Mouse (Mus musculus): ENCODE measurements around the gene Glis1. TPM values are rescaled to one million over a fixed set of nuclear protein-coding genes. Genes with fewer than 3 reads are reported as not detected.

The Glis1 gene
- polyA plus RNA-seq, 1 experiment from 2014 or later = 1.1 TPM

DNA sequence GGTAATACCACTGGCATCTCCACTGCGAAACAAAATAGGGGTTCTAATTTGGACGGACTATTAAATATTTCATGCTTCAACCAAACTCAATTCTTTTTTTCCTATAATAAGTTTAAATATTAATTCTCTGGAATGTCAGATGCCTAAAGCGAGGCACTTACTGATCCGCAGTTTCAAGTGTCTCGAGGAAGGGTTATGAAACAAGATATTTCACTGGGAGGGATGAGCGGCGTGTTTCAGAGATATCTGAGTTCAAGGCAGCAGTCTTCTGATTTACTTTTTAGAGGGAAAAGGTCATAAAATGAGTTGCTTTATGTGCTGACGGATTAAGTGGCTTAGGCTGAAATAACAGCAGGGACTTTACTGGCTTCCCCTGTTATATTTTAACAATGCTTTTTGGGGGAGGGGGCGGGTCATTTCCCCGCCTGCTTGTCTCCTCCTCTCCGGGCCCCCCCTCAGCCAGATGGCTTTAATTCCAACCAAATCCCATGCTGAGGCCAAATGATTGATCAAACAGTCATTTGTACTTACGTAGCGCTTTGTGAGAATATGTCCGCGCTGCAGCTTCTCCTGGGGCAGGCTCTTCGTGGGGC, 8.6 kb downstream of the Glis1 start:
- ATAC-seq = no peak
- Histone ChIP-seq H3K4me1 (replicated peaks; ENCODE audit: control insufficient read depth, insufficient read depth, low read length) (peaks cover 2% of the 10 kb centered on the region; the same call in 1 of the 2 replicates), H3K27me3 (replicated peaks; ENCODE audit: control insufficient read depth, insufficient read depth, low read length) (peaks cover 11% of the 10 kb centered on the region), H3K36me3 (ENCODE audit: control insufficient read depth, insufficient read depth) (no peaks in the 10 kb centered on the region), H3K27ac (ENCODE audit: low read length) (no peak overlapping the region), H3K9me3 (ENCODE audit: control insufficient read depth, low read length) (no peaks in the 10 kb centered on the region), H3K4me3 (replicated peaks; ENCODE audit: low read length) (no peak overlapping the region), H3K4me2 (ENCODE audit: low read length) (no peak overlapping the region), H3K9ac (replicated peaks; ENCODE audit: low read depth, low read length) (no peak overlapping the region)
- 43% methylated on average over 16 of the region's 16 CpGs for WGBS

- Histone ChIP-seq H3K27ac (ENCODE audit: low read length) (no peak overlapping the region), H3K9ac (replicated peaks; ENCODE audit: low read depth, low read length) (no peak overlapping the region), H3K4me1 (replicated peaks; ENCODE audit: control insufficient read depth, insufficient read depth, low read length) (peaks cover 2% of the 10 kb centered on the region; the same call in 1 of the 2 replicates), H3K4me2 (ENCODE audit: low read length) (no peak overlapping the region), H3K4me3 (replicated peaks; ENCODE audit: low read length) (no peak overlapping the region), H3K36me3 (ENCODE audit: control insufficient read depth, insufficient read depth) (no peaks in the 10 kb centered on the region), H3K9me3 (ENCODE audit: control insufficient read depth, low read length) (no peaks in the 10 kb centered on the region), H3K27me3 (replicated peaks; ENCODE audit: control insufficient read depth, insufficient read depth, low read length) (peaks cover 9% of the 10 kb centered on the region)
- 45% methylated on average over 11 of the region's 11 CpGs for WGBS
- ATAC-seq = no peak
These were observed 9.2 kb downstream of the Glis1 start for GRCm38 (mm10) chr4:107443621-107444020.

DNA sequence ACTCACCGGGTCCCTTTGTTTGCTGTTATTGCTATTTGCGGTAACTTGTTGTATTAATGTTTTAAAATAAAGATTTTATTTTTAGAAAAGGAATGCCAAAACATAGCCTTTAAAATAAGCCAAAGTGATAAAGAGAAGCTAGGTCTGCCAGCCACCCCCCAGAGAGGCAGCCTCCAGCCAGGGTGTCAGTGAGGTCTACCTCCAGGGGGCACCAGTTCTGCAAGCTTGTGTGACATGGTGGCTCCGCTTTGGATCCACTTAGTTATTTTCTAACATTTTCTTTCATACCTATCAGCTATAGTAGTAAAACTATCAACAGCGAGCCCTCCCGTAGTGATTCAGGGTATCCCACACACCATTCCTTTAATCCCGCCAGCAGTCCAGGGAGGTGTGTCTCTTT, 14.1 kb downstream of the Glis1 start:
- Histone ChIP-seq H3K36me3 (ENCODE audit: control insufficient read depth, insufficient read depth) (no peaks in the 10 kb centered on the region), H3K4me1 (replicated peaks; ENCODE audit: control insufficient read depth, insufficient read depth, low read length) (no peaks in the 10 kb centered on the region), H3K9me3 (ENCODE audit: control insufficient read depth, low read length) (no peaks in the 10 kb centered on the region), H3K4me3 (replicated peaks; ENCODE audit: low read length) (no peak overlapping the region), H3K27me3 (replicated peaks; ENCODE audit: control insufficient read depth, insufficient read depth, low read length) (no peaks in the 10 kb centered on the region), H3K4me2 (ENCODE audit: low read length) (no peak overlapping the region), H3K9ac (replicated peaks; ENCODE audit: low read depth, low read length) (no peak overlapping the region), H3K27ac (ENCODE audit: low read length) (no peak overlapping the region)
- WGBS = 84% methylated on average over 6 of the region's 6 CpGs
- ATAC-seq = no peak

GRCm38 (mm10) chr4:107449519-107449918, 15.1 kb downstream of the Glis1 start:
- H3K4me3 ChIP-seq (replicated peaks; ENCODE audit: low read length) = no peak overlapping the region

GRCm38 (mm10) chr4:107452266-107453015, 18.1 kb downstream of the Glis1 start:
- H3K36me3 ChIP-seq (ENCODE audit: control insufficient read depth, insufficient read depth) = no peaks in the 10 kb centered on the region
- no peaks in the 10 kb centered on the region for H3K27me3 ChIP-seq (replicated peaks; ENCODE audit: control insufficient read depth, insufficient read depth, low read length)
- WGBS = 67% methylated on average over 18 of the region's 18 CpGs
- no peak overlapping the region for H3K4me2 ChIP-seq (ENCODE audit: low read length)
- no peak for ATAC-seq
- H3K27ac ChIP-seq (ENCODE audit: low read length) = no peak overlapping the region
- H3K9ac ChIP-seq (replicated peaks; ENCODE audit: low read depth, low read length) = no peak overlapping the region
- H3K9me3 ChIP-seq (ENCODE audit: control insufficient read depth, low read length) = no peaks in the 10 kb centered on the region
- no peak overlapping the region for H3K4me3 ChIP-seq (replicated peaks; ENCODE audit: low read length)
- no peaks in the 10 kb centered on the region for H3K4me1 ChIP-seq (replicated peaks; ENCODE audit: control insufficient read depth, insufficient read depth, low read length)

More at GRCm38 (mm10) chr4:107449519-107449918, 15.1 kb downstream of the Glis1 start:
- no peaks in the 10 kb centered on the region for H3K36me3 ChIP-seq (ENCODE audit: control insufficient read depth, insufficient read depth)
- H3K4me1 ChIP-seq (replicated peaks; ENCODE audit: control insufficient read depth, insufficient read depth, low read length) = no peaks in the 10 kb centered on the region
- no peak overlapping the region for H3K9ac ChIP-seq (replicated peaks; ENCODE audit: low read depth, low read length)
- ATAC-seq = no peak
- 92% methylated on average over 13 of the region's 13 CpGs for WGBS
- H3K9me3 ChIP-seq (ENCODE audit: control insufficient read depth, low read length) = no peaks in the 10 kb centered on the region
- no peak overlapping the region for H3K27ac ChIP-seq (ENCODE audit: low read length)
- no peak overlapping the region for H3K4me2 ChIP-seq (ENCODE audit: low read length)
- H3K27me3 ChIP-seq (replicated peaks; ENCODE audit: control insufficient read depth, insufficient read depth, low read length) = no peaks in the 10 kb centered on the region

DNA sequence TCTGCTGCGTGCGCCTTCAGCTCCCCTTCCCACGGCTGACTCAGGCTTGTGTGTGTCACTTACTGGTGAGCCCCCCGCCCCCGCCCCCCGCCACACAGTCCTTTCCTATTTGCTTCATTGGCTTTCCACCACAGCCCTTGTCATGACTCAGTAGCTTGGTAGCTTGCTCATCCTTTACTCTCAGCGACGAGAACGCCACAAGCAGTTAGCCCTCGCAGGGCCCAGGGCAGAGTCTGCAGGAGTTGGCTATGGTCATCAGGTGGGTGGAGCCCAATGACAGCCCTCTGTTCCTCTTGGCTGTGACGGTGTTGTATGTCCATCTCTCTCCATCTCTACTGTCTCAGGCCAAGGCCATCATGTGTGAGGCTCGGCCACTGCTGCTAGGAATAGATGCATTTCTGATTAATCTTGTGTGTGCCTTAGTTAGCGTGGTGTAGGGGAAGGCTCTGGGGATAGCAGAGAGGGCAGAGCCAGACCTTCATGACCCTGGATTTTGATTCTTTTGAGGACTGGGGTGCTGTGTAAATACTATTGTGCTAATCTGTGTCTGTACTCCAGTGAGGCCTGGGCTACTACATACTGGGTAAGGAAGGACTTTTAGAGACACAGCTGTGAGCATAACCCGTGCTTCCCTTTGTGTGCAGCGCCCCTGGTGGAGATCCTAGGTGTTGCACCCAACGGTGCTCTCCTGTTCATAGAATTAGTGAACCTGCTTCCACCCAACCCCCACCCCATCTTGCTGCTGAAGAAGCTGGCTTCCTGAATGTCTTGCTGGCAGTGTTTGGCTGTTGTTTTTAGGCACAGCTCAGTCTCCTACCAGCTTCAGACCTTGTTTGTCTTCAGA, 19.0 kb downstream of the Glis1 start:
- H3K4me1 ChIP-seq (replicated peaks; ENCODE audit: control insufficient read depth, insufficient read depth, low read length) = no peaks in the 10 kb centered on the region
- peak; percentile 85 for ATAC-seq
- 65% methylated on average over 16 of the region's 16 CpGs for WGBS
- H3K4me2 ChIP-seq (ENCODE audit: low read length) = no peak overlapping the region
- H3K9ac ChIP-seq (replicated peaks; ENCODE audit: low read depth, low read length) = no peak overlapping the region
- no peaks in the 10 kb centered on the region for H3K27me3 ChIP-seq (replicated peaks; ENCODE audit: control insufficient read depth, insufficient read depth, low read length)
- no peaks in the 10 kb centered on the region for H3K9me3 ChIP-seq (ENCODE audit: control insufficient read depth, low read length)
- no peaks in the 10 kb centered on the region for H3K36me3 ChIP-seq (ENCODE audit: control insufficient read depth, insufficient read depth)
- H3K4me3 ChIP-seq (replicated peaks; ENCODE audit: low read length) = no peak overlapping the region
- no peak overlapping the region for H3K27ac ChIP-seq (ENCODE audit: low read length)

DNA sequence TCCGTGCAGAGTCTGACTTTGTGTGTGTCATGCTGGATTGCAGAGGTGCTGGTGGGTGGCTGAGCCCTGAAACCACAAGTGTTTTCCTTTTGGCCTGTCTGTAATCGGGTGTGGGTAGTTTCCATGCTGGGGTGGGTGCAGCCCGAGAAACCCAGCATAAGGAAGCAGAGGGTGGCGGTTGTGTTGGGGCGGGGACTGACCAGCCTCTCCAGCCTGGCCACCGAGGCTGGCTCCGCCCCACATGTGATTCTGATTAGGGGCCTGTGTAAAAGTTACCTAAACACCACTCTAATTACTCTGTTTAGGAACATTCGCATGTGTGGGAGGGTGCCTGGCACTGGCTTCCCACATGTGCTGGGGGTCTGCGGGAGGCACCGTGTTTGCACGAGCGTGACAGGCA, 23.2 kb downstream of the Glis1 start:
- no peaks in the 10 kb centered on the region for H3K9me3 ChIP-seq (ENCODE audit: control insufficient read depth, low read length)
- no peak overlapping the region for H3K4me2 ChIP-seq (ENCODE audit: low read length)
- H3K27ac ChIP-seq (ENCODE audit: low read length) = no peak overlapping the region
- 74% methylated on average over 12 of the region's 12 CpGs for WGBS
- H3K4me3 ChIP-seq (replicated peaks; ENCODE audit: low read length) = no peak overlapping the region
- H3K9ac ChIP-seq (replicated peaks; ENCODE audit: low read depth, low read length) = no peak overlapping the region
- no peaks in the 10 kb centered on the region for H3K4me1 ChIP-seq (replicated peaks; ENCODE audit: control insufficient read depth, insufficient read depth, low read length)
- H3K27me3 ChIP-seq (replicated peaks; ENCODE audit: control insufficient read depth, insufficient read depth, low read length) = no peaks in the 10 kb centered on the region
- no peak for ATAC-seq
- H3K36me3 ChIP-seq (ENCODE audit: control insufficient read depth, insufficient read depth) = no peaks in the 10 kb centered on the region

DNA sequence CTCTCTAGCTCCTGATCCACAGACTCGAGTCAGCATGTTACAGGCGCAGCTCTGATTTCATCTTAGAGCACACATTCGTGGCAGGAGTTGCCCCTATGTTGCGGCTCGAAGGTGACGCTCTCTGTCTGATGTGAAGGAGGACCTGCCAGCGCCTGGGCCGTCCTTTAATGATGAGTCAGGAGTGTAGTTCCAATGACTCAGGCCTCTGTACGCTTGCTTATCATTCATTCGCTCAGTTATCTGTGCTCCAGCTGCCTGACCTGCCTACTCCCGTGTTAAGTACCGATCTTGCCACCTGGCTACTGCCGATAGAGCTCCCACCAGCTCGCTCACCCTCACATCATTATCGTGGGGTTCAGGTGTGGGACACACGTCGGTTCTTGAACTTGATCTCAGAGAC, 24.5 kb downstream of the Glis1 start:
- no peak overlapping the region for H3K27ac ChIP-seq (ENCODE audit: low read length)
- WGBS = 88% methylated on average over 17 of the region's 17 CpGs

DNA sequence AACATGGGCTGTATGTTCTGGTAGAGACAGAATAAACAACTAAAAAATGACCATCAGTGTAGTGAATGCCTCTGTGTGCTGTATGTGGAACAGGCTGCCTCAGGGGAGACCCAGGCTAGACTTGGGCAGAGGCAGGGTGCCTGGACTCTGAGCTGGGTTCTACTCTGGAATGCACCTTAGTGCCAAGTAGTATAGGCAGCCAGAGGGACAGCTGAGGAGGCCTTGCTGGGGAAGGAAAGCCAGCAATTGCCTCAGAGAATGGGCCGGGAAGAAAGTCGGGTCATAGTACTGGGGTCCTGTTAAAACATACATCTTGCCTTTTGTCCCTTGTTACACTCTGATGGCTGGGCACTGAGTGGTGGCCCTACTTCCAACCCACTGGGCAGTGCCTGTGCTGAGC, 25.1 kb downstream of the Glis1 start:
- H3K36me3 ChIP-seq (ENCODE audit: control insufficient read depth, insufficient read depth) = no peaks in the 10 kb centered on the region
- H3K4me1 ChIP-seq (replicated peaks; ENCODE audit: control insufficient read depth, insufficient read depth, low read length) = no peaks in the 10 kb centered on the region
- no peak overlapping the region for H3K9ac ChIP-seq (replicated peaks; ENCODE audit: low read depth, low read length)
- H3K9me3 ChIP-seq (ENCODE audit: control insufficient read depth, low read length) = no peaks in the 10 kb centered on the region
- 88% methylated on average over 2 of the region's 2 CpGs for WGBS
- no peak overlapping the region for H3K27ac ChIP-seq (ENCODE audit: low read length)
- no peaks in the 10 kb centered on the region for H3K27me3 ChIP-seq (replicated peaks; ENCODE audit: control insufficient read depth, insufficient read depth, low read length)
- no peak overlapping the region for H3K4me2 ChIP-seq (ENCODE audit: low read length)
- no peak for ATAC-seq
- H3K4me3 ChIP-seq (replicated peaks; ENCODE audit: low read length) = no peak overlapping the region

More for the DNA sequence above, 24.5 kb downstream of the Glis1 start:
- Histone ChIP-seq H3K27me3 (replicated peaks; ENCODE audit: control insufficient read depth, insufficient read depth, low read length) (no peaks in the 10 kb centered on the region), H3K4me3 (replicated peaks; ENCODE audit: low read length) (no peak overlapping the region), H3K4me1 (replicated peaks; ENCODE audit: control insufficient read depth, insufficient read depth, low read length) (no peaks in the 10 kb centered on the region), H3K9ac (replicated peaks; ENCODE audit: low read depth, low read length) (no peak overlapping the region), H3K36me3 (ENCODE audit: control insufficient read depth, insufficient read depth) (no peaks in the 10 kb centered on the region), H3K4me2 (ENCODE audit: low read length) (no peak overlapping the region), H3K9me3 (ENCODE audit: control insufficient read depth, low read length) (no peaks in the 10 kb centered on the region)
- ATAC-seq = no peak

Measured in forebrain, embryonic 16.5 days (tissue).